Mouse (Mus musculus) adrenal gland, postnatal 14 days (tissue): ENCODE measurements around the gene Cacng1. TPM values are rescaled to one million over a fixed set of nuclear protein-coding genes. Genes with fewer than 3 reads are reported as not detected.

Source experiments
- DNase-seq: peaks from one replicate; pipeline ENCODE4 v3.0.0; 2021; ENCODE audit warnings: mixed read lengths
- total RNA-seq: library from RNA; stranded (reverse); gene quantifications from 2 replicates; pipeline ENCODE4 v1.2.3, GENCODE M21; 2021

Gene Cacng1
- total RNA-seq, 1 experiment from 2014 or later, result 0.26 TPM

GRCm38 (mm10) chr11:107655538-107655937, 60.8 kb downstream of the Cacng1 start:
- no peak for DNase-seq

Other genes with a start within 250 kb of the Cacng1 start
- gene Pitpnc1, start 245.8 kb downstream of the Cacng1 start, total RNA-seq, result 25.8 and 34.1 TPM in 2 replicates
- gene Psmd12, start 237.0 kb downstream of the Cacng1 start, total RNA-seq, result 87.1 and 95.0 TPM in 2 replicates
- gene Helz, start 168.6 kb downstream of the Cacng1 start, total RNA-seq, result 30.1 and 30.3 TPM in 2 replicates
- 2.2 and 2.7 TPM in 2 replicates for gene Cacng4, start 78.0 kb upstream of the Cacng1 start, total RNA-seq
- gene Cacng5, start 198.5 kb upstream of the Cacng1 start, total RNA-seq, result 0.33 and 0.60 TPM in 2 replicates